Mouse (Mus musculus): ENCODE data around the gene Wnt1. TPM values are rescaled to one million over a fixed set of nuclear protein-coding genes. Genes with fewer than 3 reads are reported as not detected.

The Wnt1 gene
- not detected for polyA plus RNA-seq (2017; shearing (Covaris generic))

DNA sequence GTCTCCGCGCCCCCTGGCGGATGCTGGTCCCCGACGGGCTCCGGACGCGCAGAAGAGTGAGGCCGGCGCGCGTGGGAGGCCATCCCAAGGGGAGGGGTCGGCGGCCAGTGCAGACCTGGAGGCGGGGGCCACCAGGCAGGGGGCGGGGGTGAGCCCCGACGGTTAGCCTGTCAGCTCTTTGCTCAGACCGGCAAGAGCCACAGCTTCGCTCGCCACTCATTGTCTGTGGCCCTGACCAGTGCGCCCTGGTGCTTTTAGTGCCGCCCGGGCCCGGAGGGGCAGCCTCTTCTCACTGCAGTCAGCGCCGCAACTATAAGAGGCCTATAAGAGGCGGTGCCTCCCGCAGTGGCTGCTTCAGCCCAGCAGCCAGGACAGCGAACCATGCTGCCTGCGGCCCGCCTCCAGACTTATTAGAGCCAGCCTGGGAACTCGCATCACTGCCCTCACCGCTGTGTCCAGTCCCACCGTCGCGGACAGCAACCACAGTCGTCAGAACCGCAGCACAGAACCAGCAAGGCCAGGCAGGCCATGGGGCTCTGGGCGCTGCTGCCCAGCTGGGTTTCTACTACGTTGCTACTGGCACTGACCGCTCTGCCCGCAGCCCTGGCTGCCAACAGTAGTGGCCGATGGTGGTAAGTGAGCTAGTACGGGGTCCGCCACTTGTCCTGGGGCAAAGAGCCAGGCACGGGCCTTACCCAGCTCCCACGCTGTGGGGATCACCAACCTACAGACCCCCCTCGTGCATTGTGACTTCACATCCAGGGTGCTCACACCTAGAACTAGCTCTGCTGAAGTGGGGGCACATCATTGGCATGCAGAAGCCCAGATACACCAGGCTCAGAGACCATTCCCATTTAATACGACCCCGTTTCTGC, at the start of gene Wnt1:
Gene Wnt1, plus strand, starts transcription at position 197 of the 875 bp plus-strand sequence.

GRCm38 (mm10) chr15:98762670-98763529, 26.8 kb upstream of the Wnt1 start, which contains the start of gene Arf3:
TSS of gene Arf3 (minus strand) at chr15:98763214.

GRCm38 (mm10) chr15:98777762-98778161, 11.9 kb upstream of the Wnt1 start, which contains the start of gene Wnt10b:
TSS of gene Wnt10b (minus strand) at chr15:98778150.

GRCm38 (mm10) chr15:98809390-98809789, 19.7 kb downstream of the Wnt1 start, which contains the start of gene Ddn:
TSS of gene Ddn (minus strand) at chr15:98809490.

GRCm38 (mm10) chr15:98830736-98831683, 41.4 kb downstream of the Wnt1 start, which contains the start of gene Prkag1:
TSS of gene Prkag1 (minus strand) at chr15:98831521.

Other genes with a start within 250 kb of the Wnt1 start
- gene Ccnt1, start 218.9 kb upstream of the Wnt1 start, polyA plus RNA-seq (2017; shearing (Covaris generic)), result 165 TPM
- gene 4930415O20Rik, start 218.9 kb upstream of the Wnt1 start, polyA plus RNA-seq (2017; shearing (Covaris generic)), result not detected
- 5.3 TPM for gene Adcy6, start 179.8 kb upstream of the Wnt1 start, polyA plus RNA-seq (2017; shearing (Covaris generic))
- 0.97 TPM for gene Cacnb3, start 159.0 kb upstream of the Wnt1 start, polyA plus RNA-seq (2017; shearing (Covaris generic))
- gene Ddx23, start 127.0 kb upstream of the Wnt1 start, polyA plus RNA-seq (2017; shearing (Covaris generic)), result 34.3 TPM
- gene Rnd1, start 112.4 kb upstream of the Wnt1 start, polyA plus RNA-seq (2017; shearing (Covaris generic)), result 2.2 TPM
- gene Ccdc65, start 81.7 kb upstream of the Wnt1 start, polyA plus RNA-seq (2017; shearing (Covaris generic)), result not detected
- gene Fkbp11, start 61.7 kb upstream of the Wnt1 start, polyA plus RNA-seq (2017; shearing (Covaris generic)), result 0.81 TPM
- 120 TPM for gene Arf3, start 26.6 kb upstream of the Wnt1 start, polyA plus RNA-seq (2017; shearing (Covaris generic))
- gene Wnt10b, start 11.7 kb upstream of the Wnt1 start, polyA plus RNA-seq (2017; shearing (Covaris generic)), result not detected
- gene Ddn, start 19.6 kb downstream of the Wnt1 start, polyA plus RNA-seq (2017; shearing (Covaris generic)), result not detected
- gene Prkag1, start 41.7 kb downstream of the Wnt1 start, polyA plus RNA-seq (2017; shearing (Covaris generic)), result 121 TPM
- gene Kmt2d, start 81.3 kb downstream of the Wnt1 start, polyA plus RNA-seq (2017; shearing (Covaris generic)), result 32.4 TPM
- gene Rhebl1, start 104.7 kb downstream of the Wnt1 start, polyA plus RNA-seq (2017; shearing (Covaris generic)), result 39.4 TPM
- gene Dhh, start 108.7 kb downstream of the Wnt1 start, polyA plus RNA-seq (2017; shearing (Covaris generic)), result not detected
- 152 TPM for gene Lmbr1l, start 128.4 kb downstream of the Wnt1 start, polyA plus RNA-seq (2017; shearing (Covaris generic))
- gene Tuba1b, start 144.7 kb downstream of the Wnt1 start, polyA plus RNA-seq (2017; shearing (Covaris generic)), result 277 TPM
- gene Gm49450, start 163.7 kb downstream of the Wnt1 start, polyA plus RNA-seq (2017; shearing (Covaris generic)), result not detected
- 197 TPM for gene Tuba1a, start 163.8 kb downstream of the Wnt1 start, polyA plus RNA-seq (2017; shearing (Covaris generic))
- gene Tuba1c, start 240.0 kb downstream of the Wnt1 start, polyA plus RNA-seq (2017; shearing (Covaris generic)), result 27.1 TPM

All from naive thymus-derived CD4-positive, alpha-beta T cell, adult 5 months (primary cell).